Mouse (Mus musculus) lung, postnatal 10 days (tissue): ENCODE results near the gene Robo1.
A peak's percentile ranks its signal among the peaks of the same experiment; 100 is the strongest.

Experiments used
- DNase-seq: peaks from one replicate; pipeline ENCODE4 v3.0.0; 2021

Robo1 gene

DNA sequence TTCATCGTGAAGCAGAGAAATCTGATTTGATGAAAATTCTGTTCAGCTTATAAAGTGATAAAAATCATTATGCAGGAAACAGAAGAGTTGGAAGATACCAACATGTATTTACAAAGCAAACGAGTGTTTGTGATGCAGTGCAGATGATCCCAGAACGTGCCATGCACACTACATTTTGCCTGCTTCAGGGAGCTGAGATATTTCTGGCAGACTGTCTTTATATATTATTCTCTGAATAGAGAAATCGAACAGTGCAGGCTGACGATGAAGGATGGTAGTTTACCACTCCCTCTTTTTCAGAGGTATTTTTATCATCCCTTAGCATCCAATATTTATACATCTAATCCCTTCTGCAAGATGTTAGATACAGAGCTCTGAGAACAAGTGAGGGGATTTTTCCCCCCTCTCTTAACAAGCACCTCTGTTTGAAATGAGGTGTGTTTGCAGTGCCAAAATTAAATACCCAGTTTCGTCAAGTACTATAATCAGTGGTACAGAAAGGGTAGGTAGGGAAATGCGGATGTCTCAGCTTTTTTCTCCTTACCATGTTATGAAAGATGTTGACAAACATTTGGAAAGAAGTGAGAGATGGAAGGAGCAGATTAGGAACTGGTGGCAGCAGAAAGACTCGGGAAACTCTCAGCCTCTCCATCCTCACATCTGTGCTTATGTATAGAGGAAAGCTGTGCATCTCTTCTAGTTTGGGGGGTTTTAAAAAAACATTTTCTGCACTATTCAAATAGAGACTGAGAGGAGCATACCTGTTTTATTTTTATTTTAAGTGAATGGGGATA lies at the start of gene Robo1:
TSS of gene Robo1 (plus strand) at position 770 of the 794 bp plus-strand sequence.
- no peak for DNase-seq

DNA sequence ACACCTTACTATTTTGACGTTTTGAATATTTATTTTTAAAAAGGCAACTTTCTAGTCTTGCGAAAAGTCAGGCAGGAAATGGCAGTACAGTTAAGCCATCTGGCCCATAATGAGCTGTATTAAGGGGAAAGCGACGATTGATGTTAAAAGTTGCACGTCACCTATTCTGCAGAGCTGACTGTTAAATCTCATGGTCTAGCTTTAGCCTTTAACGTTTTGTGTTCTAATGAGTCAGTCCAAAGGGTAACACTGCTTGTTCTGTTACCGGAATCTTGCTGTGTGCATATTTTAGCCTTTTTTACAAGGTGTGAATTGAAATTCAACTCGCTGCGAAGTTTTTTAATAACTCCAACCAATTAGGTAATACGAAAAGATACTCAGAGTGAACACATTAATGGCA lies 40.3 kb upstream of the Robo1 start:
- no peak for DNase-seq

DNA sequence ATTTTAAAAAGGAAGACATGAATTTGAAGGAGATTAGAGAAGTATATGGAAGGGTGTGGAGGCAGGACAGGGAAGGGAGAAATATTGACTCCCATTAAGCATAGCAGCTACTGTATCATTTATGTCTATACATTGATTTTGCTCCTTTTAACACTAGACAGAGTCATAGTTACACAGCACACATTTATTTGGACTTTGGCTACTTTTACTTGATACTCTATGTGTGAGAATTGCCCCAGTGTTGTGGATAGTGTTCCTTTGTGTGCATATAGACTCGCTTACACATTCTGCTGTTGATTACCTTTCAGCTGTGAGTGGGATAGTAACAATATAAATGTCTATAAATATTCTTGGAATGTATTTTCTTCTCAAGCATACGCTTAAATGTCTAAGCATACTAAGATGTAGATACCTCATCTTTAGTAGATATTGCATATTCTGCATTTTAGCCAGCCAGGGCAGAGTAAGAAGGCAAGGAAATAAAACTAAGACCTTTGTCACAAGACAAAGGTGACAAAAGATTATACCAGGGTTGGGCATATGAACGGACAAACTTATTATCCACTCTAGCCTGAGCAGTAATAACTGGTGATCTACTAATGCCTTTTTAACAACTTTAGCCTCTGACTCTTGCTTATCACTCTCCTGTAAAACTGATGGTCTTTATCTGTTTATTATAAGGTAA lies 31.6 kb upstream of the Robo1 start:
- no peak for DNase-seq

DNA sequence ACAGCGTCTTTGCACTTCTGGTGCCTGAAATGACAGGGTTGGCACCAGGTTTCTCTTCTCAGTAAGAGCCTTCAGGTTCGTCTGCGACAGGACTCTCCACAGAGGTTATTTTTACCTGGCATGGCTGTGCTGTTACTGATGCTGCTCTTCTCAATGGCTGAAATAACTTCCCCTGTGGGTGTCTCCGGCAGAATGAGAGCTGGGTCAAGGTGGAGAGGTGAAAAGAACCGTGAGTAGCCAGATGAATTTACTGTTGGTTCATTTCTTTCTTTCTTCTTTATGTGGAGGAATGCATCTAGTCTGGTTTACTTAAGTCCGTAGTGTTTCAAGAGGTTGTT lies 194 bp downstream of the Robo1 start:
- DNase-seq, result no peak

- no peak for DNase-seq
These were observed 19.2 kb downstream of the Robo1 start for GRCm38 (mm10) chr16:72327321-72327720.

DNA sequence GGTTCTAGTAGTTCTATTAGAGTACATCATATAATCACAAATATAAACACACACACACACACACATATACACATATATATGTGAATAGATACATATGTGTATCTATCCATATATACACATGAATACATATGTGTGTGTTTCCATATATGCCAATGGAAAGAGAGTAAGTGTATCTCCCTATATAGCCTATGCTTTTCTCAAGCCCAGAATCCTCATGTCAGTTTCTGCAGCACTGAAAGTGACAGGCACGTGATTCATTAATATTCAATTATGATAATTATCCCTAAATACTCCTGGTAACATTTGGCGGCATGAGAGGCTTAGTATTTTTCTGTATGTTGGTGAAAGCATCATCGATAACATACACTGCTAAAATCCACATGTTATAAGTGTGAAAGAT lies 20.5 kb downstream of the Robo1 start:
- DNase-seq, result no peak

DNA sequence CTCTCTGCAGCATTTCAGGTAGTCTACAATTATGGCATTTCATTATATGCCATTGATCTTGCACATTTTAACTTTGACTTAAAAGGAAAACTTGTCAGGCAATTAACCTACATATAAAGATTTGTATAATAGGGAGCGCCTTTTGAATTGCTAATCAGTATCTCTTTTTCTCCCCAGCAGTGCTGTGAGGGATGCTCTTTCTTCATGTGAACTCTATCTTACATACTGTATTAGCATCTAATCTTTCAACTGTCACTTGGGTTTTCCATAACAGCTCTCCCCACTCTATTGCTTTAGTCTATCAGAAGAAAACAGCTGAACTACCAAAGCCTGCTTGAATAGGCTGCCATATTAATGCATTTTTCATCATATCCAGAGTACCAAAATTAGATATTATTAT lies 29.7 kb downstream of the Robo1 start:
- no peak for DNase-seq

- no peak for DNase-seq
These were observed 42.3 kb downstream of the Robo1 start for GRCm38 (mm10) chr16:72350422-72350821.

GRCm38 (mm10) chr16:72356515-72357357 lies 48.6 kb downstream of the Robo1 start:
- peak; percentile 42 for DNase-seq

DNA sequence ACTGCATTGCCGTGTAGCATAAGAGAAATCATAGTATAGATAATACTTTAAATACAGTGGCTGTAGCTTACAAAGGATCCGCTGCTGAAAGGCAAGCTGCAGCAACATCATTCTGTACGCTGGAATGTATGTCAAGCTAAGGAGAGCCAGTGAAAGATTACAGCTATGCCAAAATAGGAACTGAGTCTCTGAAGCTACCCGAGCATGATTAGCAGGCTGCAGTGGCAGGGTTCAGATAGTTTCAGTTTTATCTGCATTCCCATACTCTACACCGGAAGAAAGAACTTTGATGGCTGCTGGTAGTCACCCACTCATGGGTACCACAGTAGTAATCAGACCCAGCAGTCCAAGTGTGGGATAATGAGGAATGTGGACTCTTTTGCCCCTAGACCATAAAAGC lies 68.8 kb downstream of the Robo1 start:
- DNase-seq, result no peak

DNA sequence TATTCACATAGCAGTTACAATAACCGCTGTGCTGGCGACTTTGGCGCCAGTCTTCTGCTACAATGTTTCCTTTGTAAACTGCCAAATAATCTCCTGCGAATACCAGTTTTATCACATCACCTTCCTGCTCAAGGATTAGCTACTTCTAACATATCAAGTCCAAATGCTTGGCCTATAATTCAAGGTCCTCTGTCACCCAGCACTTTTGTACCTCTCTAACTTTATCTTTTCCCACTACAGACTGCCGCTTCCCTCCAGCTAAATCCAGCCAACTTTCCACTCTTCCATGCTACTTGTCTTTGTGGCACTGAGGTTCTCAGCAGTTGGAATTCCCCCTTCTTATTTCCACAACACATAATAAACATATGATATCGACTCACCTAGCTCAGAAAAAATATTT lies 73.7 kb downstream of the Robo1 start:
- no peak for DNase-seq

DNA sequence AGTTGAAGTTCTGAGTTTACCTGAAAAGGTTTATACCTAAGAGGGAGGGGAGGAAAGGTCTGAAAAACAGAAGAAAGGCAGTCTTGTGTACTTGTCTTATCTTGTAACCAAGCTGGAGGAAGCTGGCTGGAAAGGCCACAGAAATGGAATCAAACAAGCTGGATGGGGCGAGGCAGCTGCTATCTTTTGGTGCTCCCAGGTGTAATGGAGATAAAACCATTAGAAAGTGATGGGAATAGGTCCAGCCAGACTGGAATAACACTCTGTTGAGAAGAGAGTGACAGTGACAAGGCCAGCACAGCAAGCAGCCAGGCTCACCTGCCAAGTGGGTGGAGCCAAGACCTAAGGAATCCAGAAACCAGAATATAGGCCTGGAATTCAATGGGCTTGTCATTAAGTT lies 75.5 kb downstream of the Robo1 start:
- DNase-seq, result no peak

DNA sequence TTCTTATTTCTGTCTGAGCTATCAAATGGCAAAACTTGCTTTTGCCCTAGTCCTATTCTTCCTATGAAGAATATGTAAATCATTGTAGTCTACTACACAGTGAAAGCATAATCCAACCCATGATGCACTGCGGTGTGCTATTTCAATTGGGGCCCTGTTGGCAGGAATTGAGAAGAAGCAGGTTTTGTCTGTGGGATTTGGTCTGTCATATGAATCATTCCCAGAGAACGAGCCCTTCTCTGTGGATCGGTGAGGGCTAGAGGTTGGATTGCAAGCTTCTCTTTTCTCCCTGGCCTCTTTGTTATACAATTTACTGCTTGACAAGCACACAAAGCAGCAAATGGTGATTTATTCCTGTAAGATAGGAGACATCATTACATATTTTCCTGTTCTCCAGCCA lies 85.4 kb downstream of the Robo1 start:
- DNase-seq, result no peak

DNA sequence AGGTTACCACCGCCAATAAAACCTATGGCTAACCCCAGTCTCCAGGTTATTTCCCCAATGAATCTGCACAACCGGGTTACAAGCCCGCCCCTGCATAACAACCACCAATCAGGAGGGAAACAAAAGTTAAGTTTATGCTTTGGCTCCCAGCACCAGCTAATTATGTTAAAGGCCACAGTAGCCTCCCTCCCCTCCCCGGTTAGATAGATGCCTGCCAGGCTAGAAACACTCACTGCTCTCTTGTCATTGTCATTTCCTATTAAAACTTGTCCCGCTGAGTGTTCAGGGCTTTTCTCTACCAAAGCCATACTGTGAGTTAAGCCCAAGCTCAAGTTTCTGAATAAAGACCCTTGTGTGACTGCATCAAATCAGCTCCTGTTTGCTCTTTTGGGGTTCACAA lies 90.7 kb downstream of the Robo1 start:
- no peak for DNase-seq

DNA sequence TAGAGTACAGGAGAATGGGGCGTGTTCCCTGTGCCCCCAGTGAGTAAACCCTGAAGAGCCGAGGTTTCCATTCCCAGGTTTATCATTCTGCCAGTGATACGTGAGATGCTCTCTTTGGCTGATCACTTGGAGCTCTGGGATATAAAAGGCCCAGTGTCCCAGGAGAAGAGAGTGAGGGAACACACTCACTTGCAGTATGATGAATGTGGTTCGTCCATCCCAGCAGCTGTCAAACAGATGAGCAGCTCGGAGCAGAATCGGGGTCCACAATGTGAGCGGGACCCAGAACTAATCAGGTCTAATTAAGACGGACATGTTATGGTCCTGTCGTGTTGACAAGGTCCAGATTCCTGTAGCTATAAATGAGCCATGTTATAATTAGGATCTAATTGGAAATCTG lies 94.3 kb downstream of the Robo1 start:
- no peak for DNase-seq

DNA sequence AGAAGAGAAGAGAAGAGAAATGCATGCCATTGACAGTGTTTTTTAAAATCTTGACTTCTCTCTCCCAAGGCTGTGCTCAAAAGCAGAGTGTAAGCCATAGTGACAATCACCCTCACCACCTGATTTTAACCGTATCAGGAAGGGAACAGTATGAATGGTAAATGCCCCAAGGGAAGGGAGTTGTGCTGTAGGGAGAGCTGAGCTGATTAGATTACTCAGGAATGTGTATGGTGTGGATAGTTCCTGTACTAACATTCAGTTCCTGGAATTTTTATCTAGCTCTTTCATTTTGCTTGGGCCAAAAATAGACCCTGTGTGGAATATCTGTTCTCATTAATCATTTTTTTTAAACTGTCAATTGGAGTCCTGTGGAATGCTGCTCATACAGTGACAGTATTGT lies 101.7 kb downstream of the Robo1 start:
- no peak for DNase-seq

GRCm38 (mm10) chr16:72411669-72412270 lies 103.7 kb downstream of the Robo1 start:
- DNase-seq, result no peak

DNA sequence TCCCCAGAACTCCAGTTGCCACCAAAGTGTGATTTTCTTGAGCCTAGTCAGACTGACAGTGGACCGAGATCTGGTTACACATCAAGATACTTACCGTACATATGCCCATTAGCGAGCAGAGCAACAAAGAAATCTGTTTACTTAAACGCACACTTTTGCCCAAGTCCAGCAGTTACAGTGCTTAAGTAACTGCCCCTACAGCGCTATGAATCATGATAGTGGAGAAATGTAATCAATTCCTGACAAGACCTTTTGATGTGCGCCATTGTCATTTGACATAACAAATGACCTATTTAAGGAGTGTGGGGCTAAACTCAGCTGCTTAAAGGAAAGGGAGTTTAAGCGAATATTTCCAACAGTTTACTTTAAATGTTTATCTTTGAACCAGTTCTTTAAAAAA lies 104.8 kb downstream of the Robo1 start:
- DNase-seq, result no peak

DNA sequence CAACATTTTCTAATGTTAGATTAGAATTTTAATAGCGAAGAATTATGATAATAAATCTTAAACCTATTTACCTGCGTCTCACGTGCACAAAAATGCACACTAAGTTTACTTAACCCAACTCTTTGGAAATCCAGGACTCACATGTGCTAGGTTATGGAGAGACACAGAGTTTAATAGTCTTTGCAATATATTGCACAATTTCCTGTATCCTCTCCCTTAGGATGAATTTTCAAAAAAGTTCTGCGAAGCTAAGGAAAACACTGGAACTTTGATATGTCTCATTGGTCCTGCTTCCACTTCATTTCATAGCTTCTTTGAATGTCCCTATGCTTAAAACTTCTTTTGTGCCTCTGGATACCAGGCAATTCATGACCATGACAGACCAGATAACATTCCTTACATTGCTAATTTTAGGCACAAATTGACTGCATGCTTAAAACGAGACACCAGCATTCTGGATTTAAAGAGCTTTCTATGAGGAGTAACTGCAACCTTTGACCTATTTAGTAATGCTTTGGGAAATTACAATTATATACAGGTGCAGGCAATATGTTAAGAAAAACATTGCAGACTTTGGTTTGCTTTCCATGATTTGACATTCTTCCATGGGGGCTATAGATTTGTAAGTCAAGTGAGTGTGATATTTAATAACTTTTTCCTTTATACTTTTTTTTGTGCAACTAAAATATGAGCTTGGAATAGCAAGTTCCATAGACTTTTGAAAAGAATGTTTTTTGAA lies 111.4 kb downstream of the Robo1 start:
- no peak for DNase-seq

GRCm38 (mm10) chr16:72422426-72422825 lies 114.3 kb downstream of the Robo1 start:
- peak; percentile 2 for DNase-seq

GRCm38 (mm10) chr16:72434396-72434795 lies 126.3 kb downstream of the Robo1 start:
- DNase-seq, result no peak

GRCm38 (mm10) chr16:72444428-72445135 lies 136.5 kb downstream of the Robo1 start:
- peak; percentile 4 for DNase-seq
